Mouse (Mus musculus) regulatory T cell (primary cell): Measurements from ENCODE around the gene D10Wsu102e.

ENCODE experiments used
- in situ Hi-C: fragments of 300-600 bp; cut with MboI, MseI; formaldehyde crosslinking; loops from one replicate; pipeline ENCODE4 v1.15.1; 2025; ENCODE audit warnings: high pct_unique_total_duplicates

The D10Wsu102e gene

GRCm38 (mm10) chr10:83359956-83360355 is at the start of gene D10Wsu102e:
TSS of gene D10Wsu102e (plus strand) at chr10:83360221.
- in situ Hi-C loops = no loop called here

GRCm38 (mm10) chr10:83310356-83310755 is 49.7 kb upstream of the D10Wsu102e start:
- in situ Hi-C loops = no loop called here

GRCm38 (mm10) chr10:83313033-83313432 is 47.0 kb upstream of the D10Wsu102e start:
- in situ Hi-C loops = no loop called here

GRCm38 (mm10) chr10:83320396-83320795 is 39.6 kb upstream of the D10Wsu102e start:
- in situ Hi-C loops = no loop called here

- in situ Hi-C loops = no loop called here
These were observed 39.2 kb upstream of the D10Wsu102e start for GRCm38 (mm10) chr10:83320870-83321269.

- in situ Hi-C loops = no loop called here
These were observed 38.5 kb upstream of the D10Wsu102e start for GRCm38 (mm10) chr10:83321528-83321927.

- in situ Hi-C loops = no loop called here
These were observed 37.4 kb upstream of the D10Wsu102e start for GRCm38 (mm10) chr10:83322551-83323100.

GRCm38 (mm10) chr10:83324871-83325270 is 35.1 kb upstream of the D10Wsu102e start:
- in situ Hi-C loops = no loop called here

- in situ Hi-C loops = no loop called here
These were observed 34.1 kb upstream of the D10Wsu102e start for GRCm38 (mm10) chr10:83325903-83326302.

GRCm38 (mm10) chr10:83326648-83327285 is 33.3 kb upstream of the D10Wsu102e start:
- in situ Hi-C loops = no loop called here

- in situ Hi-C loops = no loop called here
These were observed 31.2 kb upstream of the D10Wsu102e start for GRCm38 (mm10) chr10:83328791-83329190.

- in situ Hi-C loops = no loop called here
These were observed 29.7 kb upstream of the D10Wsu102e start for GRCm38 (mm10) chr10:83330336-83330735.

- in situ Hi-C loops = no loop called here
These were observed 28.2 kb upstream of the D10Wsu102e start for GRCm38 (mm10) chr10:83331811-83332210.

- in situ Hi-C loops = no loop called here
These were observed 27.4 kb upstream of the D10Wsu102e start for GRCm38 (mm10) chr10:83332581-83332980.

- in situ Hi-C loops = no loop called here
These were observed 23.7 kb upstream of the D10Wsu102e start for GRCm38 (mm10) chr10:83336336-83336735.

- in situ Hi-C loops = no loop called here
These were observed 22.7 kb upstream of the D10Wsu102e start, which contains the start of gene Slc41a2 for GRCm38 (mm10) chr10:83337159-83337951. TSS of gene Slc41a2 (minus strand) at chr10:83337882.

GRCm38 (mm10) chr10:83337971-83338598 is 21.9 kb upstream of the D10Wsu102e start:
- in situ Hi-C loops = no loop called here

GRCm38 (mm10) chr10:83341226-83341625 is 18.8 kb upstream of the D10Wsu102e start:
- in situ Hi-C loops = loop anchor here (10.0 kb wide), 1 partner anchor 436 kb away; no protein-coding TSS in a partner anchor

- in situ Hi-C loops = loop anchor here (10.0 kb wide), 1 partner anchor 438 kb away; no protein-coding TSS in a partner anchor
These were observed 16.9 kb upstream of the D10Wsu102e start for GRCm38 (mm10) chr10:83343171-83343570.

GRCm38 (mm10) chr10:83343828-83344685 is 16.0 kb upstream of the D10Wsu102e start:
- in situ Hi-C loops = loop anchor here (10.0 kb wide), 1 partner anchor 439 kb away; no protein-coding TSS in a partner anchor
